Mouse (Mus musculus) forebrain, embryonic 13.5 days (tissue): ENCODE results near the gene Ilkap. TPM values are rescaled to one million over a fixed set of nuclear protein-coding genes. Genes with fewer than 3 reads are reported as not detected.
A peak's percentile ranks its signal among the peaks of the same experiment; 100 is the strongest.

ENCODE experiments used
- ATAC-seq: fragments of 200-750 bp; cut with Nextera tagmentation; 2 replicates; pipeline ENCODE4 v1.8.0; 2017
- H3K27ac ChIP-seq: fragments of 300-500 bp; sonication (generic); 2 replicates; pipeline ENCODE4 v1.5.1; 2015; ENCODE audit warnings: inconsistent platforms, mild to moderate bottlenecking, moderate library complexity
- H3K27me3 ChIP-seq: fragments of 300-500 bp; sonication (generic); 2 replicates; pipeline ENCODE4 v1.6.1; 2015; ENCODE audit warnings: mild to moderate bottlenecking, inconsistent platforms
- H3K36me3 ChIP-seq: fragments of 300-500 bp; sonication (generic); 2 replicates; pipeline ENCODE4 v1.6.1; 2015; ENCODE audit warnings: mild to moderate bottlenecking, inconsistent platforms; ENCODE audit not compliant: poor library complexity, severe bottlenecking
- H3K4me1 ChIP-seq: fragments of 300-500 bp; sonication (generic); 2 replicates; pipeline ENCODE4 v1.6.1; 2015; ENCODE audit warnings: inconsistent platforms
- H3K4me2 ChIP-seq: fragments of 300-500 bp; sonication (generic); 2 replicates; pipeline ENCODE4 v1.6.1; 2015; ENCODE audit warnings: inconsistent platforms, mild to moderate bottlenecking, moderate library complexity
- H3K4me3 ChIP-seq: fragments of 300-500 bp; sonication (generic); 2 replicates; pipeline ENCODE4 v1.5.1; 2015; ENCODE audit warnings: mild to moderate bottlenecking, inconsistent platforms
- H3K9ac ChIP-seq: fragments of 300-500 bp; sonication (generic); 2 replicates; pipeline ENCODE4 v1.6.1; 2015; ENCODE audit warnings: mild to moderate bottlenecking, inconsistent platforms
- H3K9me3 ChIP-seq: fragments of 300-500 bp; sonication (generic); replicated peaks from 2 replicates; pipeline ENCODE4 v1.6.1; 2016; ENCODE audit warnings: inconsistent platforms
- WGBS: fragments of 180-500 bp; shearing (Covaris S2); methylation state at CpG from one replicate; pipeline ENCODE4 v1.1.7; 2015; 5-methylcytosine and 5-hydroxymethylcytosine counted together
- polyA plus RNA-seq: library from polyadenylated mRNA; unstranded; fragments of >200 nt; fragmentation: Nextera tagmentation; extraction: Ambion mirVana; gene quantifications from 2 replicates; pipeline ENCODE4 v1.2.1, GENCODE M21; 2015

Ilkap gene
- polyA plus RNA-seq, 1 experiment from 2014 or later, result 162 TPM

DNA sequence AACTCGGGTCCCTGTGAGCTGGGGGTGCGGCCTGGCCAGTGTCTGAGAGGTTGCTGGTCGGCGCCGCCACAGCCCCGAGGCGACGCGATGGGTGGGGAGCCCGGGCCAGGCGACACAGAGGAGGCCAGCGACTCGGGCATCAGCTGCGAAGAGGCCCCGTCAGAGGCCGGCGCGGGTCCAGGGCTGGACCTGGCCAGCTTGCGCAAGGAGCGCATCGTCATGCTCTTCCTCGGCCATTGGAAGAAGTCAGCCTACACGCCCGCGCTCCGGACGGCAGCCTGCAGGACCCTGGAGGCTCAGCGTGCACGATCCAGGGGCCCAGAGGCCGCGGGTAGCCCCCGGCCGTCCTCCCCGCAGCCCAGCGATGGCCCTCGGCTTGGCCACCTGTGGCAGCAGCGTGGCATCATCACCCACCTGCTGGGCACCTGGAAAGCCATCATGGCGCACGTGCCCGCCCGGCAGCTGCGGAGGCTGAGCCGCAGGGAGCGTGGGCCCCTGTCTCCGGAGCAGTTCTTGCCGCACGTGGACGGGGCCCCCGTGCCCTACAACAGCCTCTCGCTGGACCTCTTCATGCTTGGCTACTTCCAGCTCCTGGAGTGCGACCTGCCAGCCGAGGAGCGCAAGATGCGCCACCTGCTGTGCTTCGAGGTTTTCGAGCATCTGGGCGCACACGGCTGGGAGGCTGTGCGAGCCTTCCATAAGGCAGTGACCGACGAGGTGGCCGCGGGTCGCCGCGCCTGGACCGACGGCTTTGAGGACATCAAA is 53.5 kb downstream of the Ilkap start:
- no peak for ATAC-seq
- Histone ChIP-seq H3K36me3 (no peaks in the 10 kb centered on the region), H3K27ac (no peak overlapping the region), H3K4me3 (peak overlapping the region; percentile 30), H3K9ac (no peak overlapping the region), H3K9me3 (no peaks in the 10 kb centered on the region), H3K4me2 (peak overlapping the region; percentile 53), H3K4me1 (peaks cover 12% of the 10 kb centered on the region), H3K27me3 (peaks cover 49% of the 10 kb centered on the region)
- 3% methylated on average over 68 of the region's 68 CpGs for WGBS

DNA sequence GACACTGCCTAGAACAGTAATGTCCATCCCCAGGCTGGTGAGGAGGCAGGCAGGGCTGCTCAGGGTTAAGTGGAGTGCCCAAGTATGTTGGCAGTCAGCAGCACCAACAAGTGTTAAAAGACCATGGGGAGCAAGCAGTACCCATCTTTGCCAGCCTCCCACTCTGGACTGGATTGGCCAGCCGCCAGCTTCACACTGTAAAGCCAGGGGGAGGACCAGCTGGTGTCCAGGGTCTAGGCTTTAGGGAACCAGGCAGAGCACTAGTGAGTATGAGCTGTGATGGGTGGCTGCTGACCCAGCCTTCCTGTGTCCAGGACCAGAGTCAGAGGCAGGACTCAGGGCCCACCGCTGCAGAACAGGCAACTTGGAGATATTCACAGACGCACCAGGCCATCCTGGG is 54.6 kb downstream of the Ilkap start:
- H3K27me3 ChIP-seq, result peaks cover 49% of the 10 kb centered on the region
- 76% methylated on average over 3 of the region's 3 CpGs for WGBS

DNA sequence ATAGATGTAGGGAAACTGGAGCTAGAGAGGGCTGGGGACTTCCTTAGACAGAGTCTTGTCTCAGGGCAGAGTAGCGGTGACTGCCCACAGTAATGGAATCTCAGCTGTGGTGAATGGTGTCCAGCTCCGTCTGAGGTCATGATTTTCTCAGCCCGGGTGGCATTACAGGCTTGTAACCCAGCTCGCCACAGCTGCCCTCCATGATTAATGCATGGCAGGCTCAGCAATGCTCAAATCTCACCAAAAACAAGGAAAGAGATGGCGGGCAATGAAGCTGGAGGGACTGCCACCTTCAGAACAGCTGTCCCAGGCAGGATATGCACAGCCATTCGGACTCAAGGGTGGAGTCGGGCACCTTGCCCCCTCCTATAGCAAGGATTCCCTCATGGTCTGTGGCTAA is 61.3 kb downstream of the Ilkap start:
- Histone ChIP-seq H3K4me3 (no peak overlapping the region), H3K27ac (no peak overlapping the region), H3K27me3 (0 out of 2 replicates have a peak, but pooled peaks cover 4% of the 10 kb centered on the region), H3K36me3 (no peaks in the 10 kb centered on the region), H3K9ac (no peak overlapping the region), H3K4me2 (no peak overlapping the region), H3K9me3 (no peaks in the 10 kb centered on the region), H3K4me1 (no peaks in the 10 kb centered on the region)
- 88% methylated on average over 7 of the region's 7 CpGs for WGBS
- ATAC-seq, result no peak

More for the DNA sequence above, 54.6 kb downstream of the Ilkap start:
- no peak for ATAC-seq
- H3K9ac ChIP-seq, result no peak overlapping the region
- no peak overlapping the region for H3K27ac ChIP-seq
- H3K4me2 ChIP-seq, result no peak overlapping the region
- no peaks in the 10 kb centered on the region for H3K9me3 ChIP-seq
- peaks cover 12% of the 10 kb centered on the region for H3K4me1 ChIP-seq
- H3K36me3 ChIP-seq, result no peaks in the 10 kb centered on the region
- H3K4me3 ChIP-seq, result no peak overlapping the region

DNA sequence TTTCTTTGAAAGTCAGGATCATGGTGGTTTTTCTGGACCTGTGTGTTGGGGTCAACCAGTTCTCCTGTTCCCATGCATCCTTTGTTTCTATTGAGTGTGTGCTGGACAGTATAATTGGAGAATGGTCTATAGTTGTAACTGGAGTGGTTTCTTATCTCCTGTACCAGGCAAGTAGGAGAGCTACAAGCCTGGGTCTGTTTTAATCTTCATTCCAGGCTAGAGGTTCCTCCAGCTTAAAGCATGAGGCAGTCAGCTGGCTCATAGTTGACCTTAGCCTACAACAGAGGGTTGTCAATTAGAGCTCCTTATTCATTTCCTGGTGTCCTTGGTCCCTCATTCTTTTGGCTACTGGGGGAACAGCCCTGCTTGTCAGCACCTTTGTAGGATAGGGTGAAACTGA is 65.0 kb downstream of the Ilkap start:
- Histone ChIP-seq H3K9me3 (no peaks in the 10 kb centered on the region), H3K4me1 (no peaks in the 10 kb centered on the region), H3K9ac (no peak overlapping the region), H3K36me3 (no peaks in the 10 kb centered on the region), H3K27ac (no peak overlapping the region), H3K4me2 (no peak overlapping the region), H3K27me3 (no peaks in the 10 kb centered on the region), H3K4me3 (no peak overlapping the region)
- ATAC-seq, result no peak

DNA sequence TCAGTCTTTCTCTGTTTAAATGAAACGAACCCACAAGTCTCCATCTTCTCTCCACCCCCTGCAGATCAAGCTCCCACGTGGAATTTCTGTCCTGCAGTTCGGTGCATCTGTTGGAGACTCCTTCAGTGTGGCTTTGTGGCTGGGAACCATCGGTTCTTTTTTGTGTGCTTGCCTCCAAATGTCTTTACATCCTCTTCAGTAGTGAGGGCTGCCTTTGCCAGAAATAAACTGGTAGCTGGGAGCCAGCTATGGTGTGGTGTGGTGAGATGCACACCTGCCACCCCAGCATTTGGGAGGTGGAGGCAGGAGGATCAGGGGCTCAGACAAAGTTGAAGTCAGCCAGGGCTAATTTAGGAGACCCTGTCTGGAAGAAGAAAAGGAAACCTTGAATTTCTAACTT is 66.5 kb downstream of the Ilkap start:
- Histone ChIP-seq H3K4me3 (no peak overlapping the region), H3K9ac (no peak overlapping the region), H3K4me1 (no peaks in the 10 kb centered on the region), H3K27ac (no peak overlapping the region), H3K9me3 (no peaks in the 10 kb centered on the region), H3K27me3 (no peaks in the 10 kb centered on the region), H3K36me3 (no peaks in the 10 kb centered on the region), H3K4me2 (no peak overlapping the region)
- WGBS, result 49% methylated on average over 4 of the region's 4 CpGs
- no peak for ATAC-seq

DNA sequence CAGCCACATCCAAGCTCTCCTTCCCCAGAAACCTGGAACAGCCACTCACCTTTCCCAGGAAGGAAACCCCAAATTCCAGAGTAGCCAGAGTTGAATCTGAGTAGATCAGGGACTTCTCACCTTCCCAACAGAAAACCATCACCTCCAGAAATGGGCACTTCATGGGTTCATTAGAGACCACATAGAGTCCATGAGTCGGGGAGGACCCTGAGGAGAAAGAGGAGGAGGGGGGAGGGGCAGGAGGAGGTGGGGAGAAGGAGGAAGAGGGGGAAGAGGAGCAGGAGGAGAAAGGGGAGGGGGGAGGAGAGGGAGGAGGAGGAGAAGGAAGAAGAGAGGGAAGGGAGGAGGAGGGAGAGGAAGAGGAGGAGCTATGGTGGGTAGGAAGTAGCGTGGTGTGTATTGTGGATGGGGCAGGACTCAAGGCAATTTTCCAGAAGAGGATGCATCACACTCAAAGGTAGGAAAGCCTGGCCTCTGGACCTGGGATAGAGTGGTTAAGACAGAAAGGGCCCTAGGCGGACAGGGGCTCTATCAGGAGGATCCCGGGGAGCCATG is 73.0 kb downstream of the Ilkap start:
- no peaks in the 10 kb centered on the region for H3K36me3 ChIP-seq
- H3K27me3 ChIP-seq, result no peaks in the 10 kb centered on the region
- H3K27ac ChIP-seq, result no peak overlapping the region
- WGBS, result 69% methylated on average over 4 of the region's 4 CpGs
- no peak for ATAC-seq
- H3K4me3 ChIP-seq, result no peak overlapping the region
- no peaks in the 10 kb centered on the region for H3K9me3 ChIP-seq
- no peaks in the 10 kb centered on the region for H3K4me1 ChIP-seq
- H3K9ac ChIP-seq, result no peak overlapping the region
- H3K4me2 ChIP-seq, result no peak overlapping the region

DNA sequence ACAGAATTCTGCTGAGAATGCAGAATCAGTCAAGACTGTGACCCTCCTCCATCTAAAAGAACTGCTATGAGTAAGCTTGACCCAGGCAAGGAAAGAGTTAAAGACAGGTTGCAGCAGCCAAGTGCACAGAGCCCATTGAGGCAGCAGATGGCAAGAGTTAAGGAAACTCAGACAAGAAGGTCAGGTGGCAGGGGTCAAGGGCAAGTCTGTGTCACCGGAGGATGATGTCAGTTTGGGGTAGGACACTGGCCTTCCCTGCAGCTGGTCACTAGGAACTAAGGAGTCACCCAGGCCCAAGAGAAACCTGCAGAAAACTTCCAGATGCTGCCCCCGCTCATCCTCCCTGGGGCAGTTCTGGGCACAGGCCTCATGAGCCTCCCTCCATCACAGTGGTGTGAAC is 74.0 kb downstream of the Ilkap start:
- Histone ChIP-seq H3K36me3 (no peaks in the 10 kb centered on the region), H3K9me3 (no peaks in the 10 kb centered on the region), H3K4me1 (no peaks in the 10 kb centered on the region), H3K27me3 (no peaks in the 10 kb centered on the region), H3K4me2 (no peak overlapping the region), H3K9ac (no peak overlapping the region), H3K27ac (no peak overlapping the region), H3K4me3 (no peak overlapping the region)
- WGBS, result 82% methylated on average over 2 of the region's 2 CpGs
- ATAC-seq, result no peak

Other genes with a start within 250 kb of the Ilkap start
- gene Ramp1, start 219.0 kb downstream of the Ilkap start, polyA plus RNA-seq, result 0.31 and 0.59 TPM in 2 replicates
- 81.3 and 82.6 TPM in 2 replicates for gene Ube2f, start 148.5 kb downstream of the Ilkap start, polyA plus RNA-seq
- gene Scly, start 100.5 kb downstream of the Ilkap start, polyA plus RNA-seq, result 10.0 and 10.9 TPM in 2 replicates
- 0.05 TPM in 1 of 2 replicates, not detected in the other for gene Espnl, start 76.7 kb downstream of the Ilkap start, polyA plus RNA-seq
- gene Klhl30, start 47.8 kb downstream of the Ilkap start, polyA plus RNA-seq, result 0.05 TPM in 1 of 2 replicates, not detected in the other
- gene Erfe, start 32.4 kb downstream of the Ilkap start, polyA plus RNA-seq, result 0.54 and 0.67 TPM in 2 replicates
- gene Hes6, start 15.2 kb upstream of the Ilkap start, polyA plus RNA-seq, result 314 and 322 TPM in 2 replicates
- gene Per2, start 60.5 kb upstream of the Ilkap start, polyA plus RNA-seq, result 2.6 and 3.8 TPM in 2 replicates
- gene Traf3ip1, start 95.8 kb upstream of the Ilkap start, polyA plus RNA-seq, result 9.9 and 11.2 TPM in 2 replicates
- gene Asb1, start 141.7 kb upstream of the Ilkap start, polyA plus RNA-seq, result 11.0 and 12.0 TPM in 2 replicates